Mouse (Mus musculus) spleen, adult 2 months (tissue): Measurements from ENCODE around the gene H2al1g.
"Not testable (repeated sequence)": the region's sequence is repeated elsewhere in the genome, so short reads cannot be mapped to it uniquely, and the experiment has no call there.

ENCODE experiments used
- CTCF ChIP-seq: fragments of 200-500 bp; IDR thresholded peaks from 2 replicates; pipeline ENCODE4 v1.5.1; 2011; ENCODE audit warnings: mild to moderate bottlenecking, inconsistent platforms; ENCODE audit not compliant: insufficient read depth, insufficient read length, insufficient replicate concordance; ENCODE audit errors: extremely low read depth
- POLR2A ChIP-seq: fragments of 200-500 bp; IDR thresholded peaks from 2 replicates; pipeline ENCODE4 v1.6.1; 2011; ENCODE audit warnings: low read depth, low read length, inconsistent platforms

DNA sequence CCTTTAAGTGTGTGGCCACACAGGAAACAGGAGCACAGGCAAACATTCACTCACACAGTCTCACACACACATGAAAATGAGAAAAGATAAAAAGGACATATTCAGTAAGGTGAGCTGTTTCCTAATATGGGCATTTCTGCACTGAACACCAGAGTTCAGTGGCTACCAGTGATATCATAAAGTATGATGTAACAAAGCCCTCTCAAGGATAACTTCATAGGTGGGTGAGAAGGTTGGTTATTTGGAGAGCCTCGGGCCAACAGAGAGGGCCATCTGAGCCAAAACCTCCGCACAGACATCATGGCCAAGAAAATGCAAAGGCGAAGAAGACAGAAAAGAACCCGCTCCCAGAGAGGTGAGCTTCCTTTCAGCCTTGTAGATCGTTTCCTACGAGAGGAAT is 3.2 kb upstream of the H2al1g start, which contains the start of gene H2al1f:
- not testable (repeated sequence) for TF ChIP-seq CTCF, POLR2A
